9 mouse cellular contexts compared by ENCODE assay signal in genomic region chr13:29371916-29372315, GRCm38 (mm10).
DNase-seq lines count a peak whose midpoint lies in the region; ATAC-seq lines count a peak whose summit lies in the region.
"Had no signal": no experiment of that assay in that cellular context is flagged by ENCODE, and none has a peak within 500 bp of the region (broad histone marks: within the 10 kb centered on the region; RNA-seq: fewer than 3 reads in every experiment).

No protein-coding gene starts in this region.

- peak overlapping the region; percentile 21 for H3K4me2 ChIP-seq in forebrain, embryonic 13.5 days
- no peak overlapping the region for H3K4me2 ChIP-seq in hindbrain, embryonic 13.5 days
- H3K4me2 ChIP-seq: lung, embryonic 15.5 days had no signal

- no peaks in the 10 kb centered on the region for H3K9me3 ChIP-seq in forebrain, embryonic 13.5 days (replicated peaks)
- H3K9me3 ChIP-seq in hindbrain, embryonic 13.5 days: no peaks in the 10 kb centered on the region
- H3K9me3 ChIP-seq: lung, embryonic 15.5 days had no signal

- H3K36me3 ChIP-seq in forebrain, embryonic 13.5 days (ENCODE audit: poor library complexity, severe bottlenecking): no peaks in the 10 kb centered on the region
- no peaks in the 10 kb centered on the region for H3K36me3 ChIP-seq in hindbrain, embryonic 13.5 days
- H3K36me3 ChIP-seq: lung, embryonic 15.5 days had no signal

- DNase-seq in MN1 (ENCODE audit: low spot score): peak; percentile 20
- peak; percentile 79 for DNase-seq in brain, adult 2 months (ENCODE audit: low read depth, low spot score)
- no peak for DNase-seq in embryo, embryonic 10 days (ENCODE audit: low spot score)
- no peak for DNase-seq in thymus, postnatal 4 days
- no peak for DNase-seq in layer of hippocampus, postnatal 36 days

- no peak overlapping the region for H3K4me3 ChIP-seq in forebrain, embryonic 13.5 days
- H3K4me3 ChIP-seq in hindbrain, embryonic 13.5 days: no peak overlapping the region
- H3K4me3 ChIP-seq: lung, embryonic 15.5 days had no signal

- peak overlapping the region; percentile 34; the same call in 1 of the 2 replicates for H3K9ac ChIP-seq in forebrain, embryonic 13.5 days
- no peak overlapping the region for H3K9ac ChIP-seq in hindbrain, embryonic 13.5 days
- H3K9ac ChIP-seq: lung, embryonic 15.5 days had no signal

- H3K27me3 ChIP-seq in forebrain, embryonic 13.5 days: no peaks in the 10 kb centered on the region
- H3K27me3 ChIP-seq in hindbrain, embryonic 13.5 days: no peaks in the 10 kb centered on the region
- H3K27me3 ChIP-seq: lung, embryonic 15.5 days had no signal

- H3K27ac ChIP-seq in forebrain, embryonic 13.5 days: peak overlapping the region; percentile 97
- peak overlapping the region; percentile 83 for H3K27ac ChIP-seq in hindbrain, embryonic 13.5 days
- H3K27ac ChIP-seq: lung, embryonic 15.5 days had no signal

- WGBS in forebrain, embryonic 13.5 days: 12% methylated on average over 3 of the region's 3 CpGs
- 21% methylated on average over 3 of the region's 3 CpGs for WGBS in hindbrain, embryonic 13.5 days

- peak; percentile 61 for ATAC-seq in forebrain, embryonic 13.5 days
- peak; percentile 49; the same call in 1 of the 2 replicates for ATAC-seq in hindbrain, embryonic 13.5 days (ENCODE audit: low FRiP score)
- ATAC-seq: inflammation-experienced regulatory T-cells, adult 6 months had no signal

- H3K4me1 ChIP-seq in forebrain, embryonic 13.5 days: peaks cover 74% of the 10 kb centered on the region
- H3K4me1 ChIP-seq in hindbrain, embryonic 13.5 days (replicated peaks): peaks cover 36% of the 10 kb centered on the region

Comparison
In these comparisons a context has a peak if more than half of its experiments do, and no peak if none do; other contexts are left out.
1. DNase-seq: peak in MN1 (single experiment) and brain, adult 2 months (single experiment); none in embryo, embryonic 10 days (single experiment), thymus, postnatal 4 days (single experiment) and layer of hippocampus, postnatal 36 days (0 of 2).